Mouse (Mus musculus) testis, adult 2 months (tissue): ENCODE measurements at regions not wholly inside any gene's neighbourhood (a gene's known extent, or its start where the extent isn't known, plus 50 kb on each side); places are given as distances from the start of the nearest gene placed in this dataset.

Experiments used
- CTCF ChIP-seq: fragments of 200-500 bp; IDR thresholded peaks from 2 replicates; pipeline ENCODE4 v1.5.1; 2012; ENCODE audit warnings: low read depth, mild to moderate bottlenecking, inconsistent platforms, low read length, moderate library complexity; ENCODE audit not compliant: control insufficient read depth, insufficient read depth, insufficient replicate concordance
- POLR2A ChIP-seq: fragments of 200-500 bp; IDR thresholded peaks from 2 replicates; pipeline ENCODE4 v1.6.1; 2012; ENCODE audit warnings: low read depth, mild to moderate bottlenecking, inconsistent platforms, low read length, moderate library complexity; ENCODE audit not compliant: control insufficient read depth

GRCm38 (mm10) chr1:194540923-194541322, 77.1 kb upstream of the Plxna2 start:
- TF ChIP-seq CTCF (no peak), POLR2A (no peak)
